Mouse (Mus musculus) monocyte, adult 2 months (primary cell): Measurements from ENCODE around the gene Gper1.

Source experiments
- DNase-seq, 2 experiments: peaks; one replicate each; pipeline ENCODE4 v3.0.0; 2022; ENCODE audit warnings: low spot score in 2 of 2, low read depth in 1 of 2

Gper1 gene

DNA sequence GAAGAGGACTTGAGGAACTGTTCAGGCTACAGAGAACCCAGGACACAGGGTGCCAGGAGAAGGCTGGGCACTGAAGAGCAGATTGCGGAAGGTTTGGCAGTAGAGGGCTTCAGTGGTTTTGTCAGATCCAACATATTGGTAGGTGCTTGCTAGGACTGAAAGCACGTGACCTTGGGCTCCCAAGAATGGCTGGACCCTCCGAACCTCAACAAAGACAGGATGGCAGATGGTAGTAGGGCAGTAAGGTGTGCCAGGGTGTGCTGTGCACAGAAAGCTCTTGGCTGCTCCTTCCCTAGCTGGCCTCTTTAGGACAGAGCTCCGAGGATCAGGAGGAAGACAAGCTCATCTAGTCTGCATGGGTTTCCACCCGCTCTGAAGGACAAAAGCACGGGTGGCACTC lies 11.8 kb upstream of the Gper1 start:
- no peak for DNase-seq

- DNase-seq, result no peak
These were observed 11.2 kb upstream of the Gper1 start for GRCm38 (mm10) chr5:139411665-139412314.

DNA sequence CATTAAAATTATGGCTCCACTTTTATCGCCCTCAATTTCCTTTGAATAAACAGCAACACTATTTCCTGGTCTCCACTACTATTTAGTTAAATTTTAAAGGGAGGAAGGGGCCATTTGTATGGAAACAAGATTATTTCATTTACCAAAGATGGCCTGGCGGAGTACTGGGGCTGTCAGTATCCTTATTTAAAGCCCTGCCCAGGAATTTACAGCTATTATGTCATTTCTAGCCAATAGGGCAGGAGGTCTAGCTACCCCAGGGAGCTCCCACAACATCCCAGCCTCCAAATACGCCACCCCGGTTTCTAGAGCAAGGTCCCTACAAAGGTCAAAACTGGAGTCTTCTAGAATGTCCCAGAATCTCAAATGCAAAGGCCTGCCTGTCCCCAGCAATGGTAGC lies 9.4 kb upstream of the Gper1 start:
- DNase-seq, result no peak

DNA sequence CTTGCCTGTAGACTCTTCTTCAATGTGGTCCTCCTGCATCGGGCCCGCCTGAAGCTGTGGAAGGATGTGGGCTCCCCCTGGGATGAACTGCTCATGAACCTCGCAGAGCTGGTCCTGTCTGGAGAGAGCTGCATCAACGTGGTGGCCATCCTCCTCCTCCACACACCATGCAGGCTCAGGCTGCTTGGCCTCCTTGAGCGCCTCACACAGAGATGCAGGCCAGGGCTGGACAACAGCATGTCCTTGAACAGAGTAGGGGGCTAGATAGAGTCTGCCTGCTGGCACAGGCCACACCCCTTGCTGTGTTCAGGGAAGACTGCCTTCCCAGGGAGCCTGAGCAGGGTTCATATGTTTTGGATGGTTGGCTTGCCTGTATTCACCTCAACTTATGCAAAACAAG lies 8.0 kb upstream of the Gper1 start:
- DNase-seq, result no peak

DNA sequence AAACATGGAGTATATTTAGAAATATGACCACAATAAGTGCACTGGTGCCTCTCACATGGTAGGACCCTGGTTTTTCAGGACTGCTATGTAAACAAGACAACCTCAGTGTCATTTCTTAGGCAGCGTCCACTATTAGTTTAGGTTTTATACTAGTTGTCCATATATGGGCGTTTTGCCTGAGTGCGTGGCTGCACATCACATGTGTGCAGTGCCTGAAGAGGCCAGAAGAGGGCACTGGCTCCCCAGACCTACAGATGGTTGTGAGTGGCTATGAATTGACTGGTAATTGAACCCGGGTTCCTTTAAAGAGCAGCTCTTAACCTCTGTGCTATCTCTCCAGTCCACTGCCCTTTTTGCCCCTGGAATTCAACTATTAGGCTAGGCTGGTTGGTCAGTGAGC lies 6.0 kb upstream of the Gper1 start:
- DNase-seq, result peak in 1 of 2 experiments; percentile 6

DNA sequence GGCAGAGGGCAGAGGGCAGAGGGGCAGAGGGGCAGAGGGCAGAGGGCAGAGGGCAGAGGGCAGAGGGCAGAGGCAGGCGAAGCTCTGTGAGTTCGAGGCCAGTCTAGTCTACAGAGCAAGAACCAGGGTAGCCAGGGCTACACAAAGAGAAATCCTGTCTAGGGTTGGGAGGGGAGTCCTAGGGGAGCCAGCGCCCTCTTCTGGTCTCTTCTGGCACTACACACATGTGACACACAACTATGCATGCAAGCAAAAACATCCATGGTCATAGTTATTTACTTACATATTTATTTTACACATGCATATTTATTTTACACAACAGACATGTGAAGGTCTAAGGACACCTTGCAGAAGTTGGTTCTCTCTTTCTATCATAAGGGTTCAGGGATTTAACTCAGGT lies 5.5 kb upstream of the Gper1 start:
- no peak for DNase-seq

GRCm38 (mm10) chr5:139418110-139418509 lies 4.8 kb upstream of the Gper1 start:
- DNase-seq, result no peak

DNA sequence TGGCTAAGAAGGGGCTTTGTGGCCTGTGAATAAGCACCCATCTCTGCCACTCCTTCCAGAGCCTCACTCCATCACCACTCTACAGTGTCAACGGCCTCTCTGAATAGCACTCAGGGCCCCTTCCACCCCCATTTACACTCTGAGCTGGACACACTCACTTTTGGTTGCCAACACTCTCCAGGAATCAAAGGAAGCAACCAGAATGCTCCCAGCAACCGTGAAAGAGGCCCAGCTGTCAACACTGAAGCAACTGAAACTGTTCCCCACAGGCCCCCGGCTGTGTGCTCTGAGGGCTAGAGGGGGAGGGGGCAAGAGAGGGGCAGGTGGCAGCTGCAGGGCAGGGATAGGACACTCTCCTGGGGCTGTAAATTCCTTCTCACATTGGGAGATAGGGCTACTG lies 4.3 kb upstream of the Gper1 start:
- no peak for DNase-seq

GRCm38 (mm10) chr5:139425198-139425597 lies 2.2 kb downstream of the Gper1 start:
- DNase-seq, result no peak

- DNase-seq, result no peak
These were observed 4.0 kb downstream of the Gper1 start for GRCm38 (mm10) chr5:139427001-139427400.

DNA sequence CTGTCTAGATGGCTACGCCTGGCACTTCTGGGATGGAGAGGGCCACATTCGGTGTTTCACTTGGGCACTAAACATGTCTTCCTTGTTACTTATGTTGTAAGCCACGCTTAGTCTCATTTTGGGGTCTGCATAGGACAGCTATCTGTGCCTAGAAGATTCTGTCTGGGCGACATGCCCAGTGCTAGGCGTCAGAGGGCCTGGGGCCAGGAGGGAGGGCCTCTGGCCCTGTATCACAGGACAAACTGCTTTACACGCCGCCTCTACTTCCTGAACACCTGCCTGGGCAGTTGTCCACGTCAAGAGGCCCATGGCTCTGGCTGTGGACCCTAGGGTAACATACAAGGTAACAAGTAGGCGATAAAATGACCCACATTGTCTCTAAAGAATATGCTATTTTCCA lies 5.0 kb downstream of the Gper1 start:
- DNase-seq, result no peak

- DNase-seq, result no peak
These were observed 6.9 kb downstream of the Gper1 start for GRCm38 (mm10) chr5:139429818-139430341.

- no peak for DNase-seq
These were observed 9.4 kb downstream of the Gper1 start for GRCm38 (mm10) chr5:139432333-139432732.

- DNase-seq, result no peak
These were observed 10.0 kb downstream of the Gper1 start for GRCm38 (mm10) chr5:139432747-139433508.

- no peak for DNase-seq
These were observed 11.1 kb downstream of the Gper1 start for GRCm38 (mm10) chr5:139433842-139434568.

DNA sequence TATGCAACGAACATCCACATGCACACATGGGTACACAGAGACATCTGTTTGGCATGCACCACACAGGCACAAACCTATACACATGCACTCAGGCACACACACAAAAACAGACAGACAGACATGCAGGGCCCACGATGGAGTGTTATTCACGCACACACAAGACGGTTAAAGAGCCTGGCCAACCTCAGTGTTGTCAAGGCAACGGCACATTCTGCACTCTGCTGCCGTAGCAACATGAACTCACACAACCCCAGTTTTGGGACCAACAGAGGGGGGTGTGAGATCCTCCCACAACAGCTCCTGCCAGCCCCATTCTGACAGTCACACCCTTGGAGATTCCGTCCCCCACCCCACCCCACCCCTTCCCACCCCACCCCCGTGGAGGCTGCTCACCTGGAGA lies 12.0 kb downstream of the Gper1 start:
- DNase-seq, result no peak

GRCm38 (mm10) chr5:139437769-139438168 lies 14.8 kb downstream of the Gper1 start:
- DNase-seq, result no peak

GRCm38 (mm10) chr5:139438440-139438839 lies 15.5 kb downstream of the Gper1 start:
- DNase-seq, result no peak

DNA sequence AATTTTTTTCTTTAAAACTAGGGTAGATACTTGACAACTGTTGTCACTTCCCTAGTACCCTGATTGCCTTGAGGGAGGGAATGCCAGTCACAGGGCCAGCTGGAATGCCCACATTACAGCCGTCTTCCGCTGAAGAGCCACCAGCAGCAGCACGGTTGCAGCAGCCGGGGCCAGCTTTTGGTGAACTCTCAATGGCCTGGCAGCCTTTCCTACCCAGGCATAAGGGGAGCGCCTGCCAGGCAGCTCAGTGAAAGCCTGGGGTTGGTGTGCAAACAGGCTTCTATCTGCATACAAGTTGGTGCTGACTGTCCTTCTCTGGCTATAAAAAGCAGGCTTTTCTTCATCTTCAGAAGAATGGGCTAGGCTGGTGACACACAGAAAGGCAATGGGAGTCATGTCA lies 17.5 kb downstream of the Gper1 start:
- DNase-seq, result no peak

- DNase-seq, result no peak
These were observed 18.2 kb downstream of the Gper1 start for GRCm38 (mm10) chr5:139440926-139441725.

GRCm38 (mm10) chr5:139441726-139442018 lies 18.7 kb downstream of the Gper1 start:
- DNase-seq, result no peak
